Mouse (Mus musculus): ENCODE measurements around the gene Timm10. TPM values are rescaled to one million over a fixed set of nuclear protein-coding genes. Genes with fewer than 3 reads are reported as not detected.

Gene Timm10
- total RNA-seq, 4 experiments from 2014 or later, result 45.2 to 52.3 (median 46.5) TPM

- peak in 1 of 2 experiments; percentile 40 for DNase-seq (ENCODE audit: low spot score in 2 of 2)
Measured at GRCm38 (mm10) chr2:84819861-84820260, 6.9 kb upstream of the Timm10 start.

GRCm38 (mm10) chr2:84822552-84822951 is 4.2 kb upstream of the Timm10 start, which contains the start of gene Smtnl1:
Gene Smtnl1 (minus strand): TSS chr2:84822652.
- DNase-seq (ENCODE audit: low spot score in 2 of 2), result no peak

GRCm38 (mm10) chr2:84823237-84823636 is 3.6 kb upstream of the Timm10 start:
- DNase-seq (ENCODE audit: low spot score in 2 of 2), result no peak

GRCm38 (mm10) chr2:84827283-84827920 is 605 bp downstream of the Timm10 start:
- DNase-seq (ENCODE audit: low spot score in 2 of 2), result no peak

GRCm38 (mm10) chr2:84831666-84832391 is 5.0 kb downstream of the Timm10 start:
- DNase-seq (ENCODE audit: low spot score in 2 of 2), result peak; percentile 83 to 85

GRCm38 (mm10) chr2:84837107-84837506 is 10.3 kb downstream of the Timm10 start:
- no peak for DNase-seq (ENCODE audit: low spot score in 2 of 2)

- no peak for DNase-seq (ENCODE audit: low spot score in 2 of 2)
Measured at GRCm38 (mm10) chr2:84837817-84838592, 11.2 kb downstream of the Timm10 start.

GRCm38 (mm10) chr2:84838593-84838949 is 11.8 kb downstream of the Timm10 start, which contains the start of gene Slc43a1:
Gene Slc43a1 (plus strand): TSS chr2:84838850.
- DNase-seq (ENCODE audit: low spot score in 2 of 2), result no peak

GRCm38 (mm10) chr2:84838993-84839980 is 12.5 kb downstream of the Timm10 start:
- no peak for DNase-seq (ENCODE audit: low spot score in 2 of 2)

- no peak for DNase-seq (ENCODE audit: low spot score in 2 of 2)
Measured at GRCm38 (mm10) chr2:84840016-84840747, 13.4 kb downstream of the Timm10 start.

- DNase-seq (ENCODE audit: low spot score in 2 of 2), result no peak
Measured at GRCm38 (mm10) chr2:84840748-84841563, 14.2 kb downstream of the Timm10 start.

- DNase-seq (ENCODE audit: low spot score in 2 of 2), result no peak
Measured at GRCm38 (mm10) chr2:84841905-84842304, 15.1 kb downstream of the Timm10 start.

- no peak for DNase-seq (ENCODE audit: low spot score in 2 of 2)
Measured at GRCm38 (mm10) chr2:84843654-84844053, 16.9 kb downstream of the Timm10 start.

GRCm38 (mm10) chr2:84845226-84845625 is 18.4 kb downstream of the Timm10 start:
- DNase-seq (ENCODE audit: low spot score in 2 of 2), result no peak

GRCm38 (mm10) chr2:84850407-84851129 is 23.8 kb downstream of the Timm10 start:
- DNase-seq (ENCODE audit: low spot score in 2 of 2), result no peak

GRCm38 (mm10) chr2:84851130-84852040 is 24.6 kb downstream of the Timm10 start:
- DNase-seq (ENCODE audit: low spot score in 2 of 2), result no peak

GRCm38 (mm10) chr2:84855732-84856131 is 28.9 kb downstream of the Timm10 start:
- no peak for DNase-seq (ENCODE audit: low spot score in 2 of 2)

GRCm38 (mm10) chr2:84858551-84858950 is 31.8 kb downstream of the Timm10 start:
- no peak for DNase-seq (ENCODE audit: low spot score in 2 of 2)

All from left cerebral cortex, adult 8-10 months (tissue).